Mouse (Mus musculus) mouse embryonic stem cell (cell line): ENCODE data around the gene Zfp131.
"Not testable (repeated sequence)": the region's sequence is repeated elsewhere in the genome, so short reads cannot be mapped to it uniquely, and the experiment has no call there.

Source experiments
- in situ Hi-C, 2 experiments: fragments of 300-500 bp; cut with MboI; formaldehyde crosslinking; loops; 1 replicate in 1 of 2; 3 replicates in 1 of 2; pipeline ENCODE4 v1.14.3; 2019 to 2020; ENCODE audit warnings: low sequenced_read_pairs in 2 of 2, low pct_unique_long_range_greater_than_20kb in 1 of 2, mixed read lengths in 1 of 2; ENCODE audit not compliant: unreplicated experiment in 1 of 2

Gene Zfp131

DNA sequence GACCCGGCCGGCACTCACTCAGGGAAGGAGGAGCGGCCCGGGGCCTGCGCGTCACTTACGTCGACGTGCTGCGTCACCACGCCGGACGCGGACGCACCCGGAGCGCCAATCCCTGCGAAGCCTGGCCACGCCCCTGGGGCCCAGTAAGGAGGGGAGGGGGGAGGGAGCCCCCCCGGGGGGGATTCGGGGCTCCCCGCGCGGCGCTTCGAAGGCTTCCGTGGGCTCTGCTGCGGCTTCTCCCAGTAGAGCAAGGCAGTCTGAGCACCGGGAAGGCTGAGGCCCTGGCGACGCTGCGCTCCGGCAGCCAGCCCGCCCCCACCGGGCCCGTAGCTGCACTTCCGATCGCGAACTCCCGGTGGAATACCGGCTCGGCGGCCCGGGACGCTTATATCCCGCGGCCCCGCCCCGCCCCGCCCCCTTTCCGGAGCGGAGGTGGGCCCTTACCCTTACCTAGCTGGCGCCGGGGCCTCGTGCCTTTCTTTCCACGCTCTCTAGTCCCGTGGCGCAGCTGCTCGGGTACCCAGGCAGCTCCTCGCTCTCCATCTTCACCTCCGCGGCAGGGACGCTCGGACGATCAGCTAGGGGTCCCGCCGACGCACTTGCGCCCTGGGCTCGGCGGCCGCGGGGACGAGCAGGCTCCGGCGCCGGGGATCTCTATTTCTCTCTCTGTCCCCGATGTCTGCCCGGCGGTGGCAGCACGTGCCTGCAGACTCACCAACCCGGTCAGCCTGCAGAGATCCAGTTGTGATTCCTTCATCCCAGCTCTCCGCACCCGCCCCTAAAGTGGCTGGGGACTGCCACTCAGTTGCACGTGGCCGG lies at the start of gene Zfp131:
Zfp131 (minus strand) TSS at position 129 of the 819 bp plus-strand sequence.
- in situ Hi-C loops, result no loop called here

DNA sequence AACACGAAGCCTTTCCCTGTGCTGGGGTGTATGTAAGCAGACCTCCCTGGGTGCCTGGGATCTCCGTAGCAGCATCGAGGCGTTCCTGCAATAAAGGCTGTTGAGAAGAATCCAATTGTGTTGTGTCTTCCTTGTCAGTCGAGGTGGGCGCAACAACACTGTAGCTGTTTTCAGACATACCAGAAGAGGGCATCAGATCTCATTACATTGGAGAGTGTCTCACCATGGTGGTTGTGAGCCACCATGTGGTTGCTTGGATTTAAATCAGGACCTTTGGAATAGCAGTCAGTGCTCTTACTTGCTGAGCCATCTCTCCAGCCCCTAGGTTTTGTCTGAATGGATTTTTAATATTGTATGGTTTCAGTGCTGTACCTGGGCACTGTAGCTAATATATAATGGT lies 49.3 kb upstream of the Zfp131 start:
- in situ Hi-C loops, result not testable (repeated sequence)

DNA sequence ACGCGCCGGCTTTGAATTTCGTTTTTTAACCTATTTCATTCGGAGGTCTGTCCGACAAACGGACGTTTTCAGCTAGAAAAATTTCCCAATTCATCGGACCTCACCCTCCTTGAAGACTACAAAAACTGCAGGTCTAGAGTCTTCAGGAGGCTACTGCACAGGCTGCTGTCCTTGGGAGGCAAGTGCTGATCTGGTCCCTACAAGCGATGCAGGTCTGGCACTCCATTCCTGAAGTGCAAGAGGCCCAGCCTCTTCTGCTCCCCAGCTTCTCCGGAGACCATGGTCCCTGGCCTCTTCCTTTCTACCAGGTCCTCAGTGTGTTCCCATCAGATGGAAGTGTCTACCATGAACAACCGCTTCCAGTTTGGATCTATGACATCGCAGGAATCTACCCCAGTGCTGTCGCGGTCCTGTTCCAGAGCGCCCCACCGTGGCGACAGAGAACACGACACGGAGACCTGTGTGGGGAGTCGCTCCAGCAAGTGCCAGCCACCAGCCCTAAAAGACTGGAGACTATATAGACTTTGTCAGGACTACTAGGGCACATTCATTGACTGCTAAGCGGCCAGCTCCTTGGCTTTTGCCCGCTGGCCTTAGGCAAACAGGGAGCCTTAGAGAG lies 47.1 kb upstream of the Zfp131 start:
- in situ Hi-C loops, result not testable (repeated sequence)

GRCm38 (mm10) chr13:119836324-119836811 lies 45.7 kb upstream of the Zfp131 start:
- in situ Hi-C loops, result not testable (repeated sequence)

DNA sequence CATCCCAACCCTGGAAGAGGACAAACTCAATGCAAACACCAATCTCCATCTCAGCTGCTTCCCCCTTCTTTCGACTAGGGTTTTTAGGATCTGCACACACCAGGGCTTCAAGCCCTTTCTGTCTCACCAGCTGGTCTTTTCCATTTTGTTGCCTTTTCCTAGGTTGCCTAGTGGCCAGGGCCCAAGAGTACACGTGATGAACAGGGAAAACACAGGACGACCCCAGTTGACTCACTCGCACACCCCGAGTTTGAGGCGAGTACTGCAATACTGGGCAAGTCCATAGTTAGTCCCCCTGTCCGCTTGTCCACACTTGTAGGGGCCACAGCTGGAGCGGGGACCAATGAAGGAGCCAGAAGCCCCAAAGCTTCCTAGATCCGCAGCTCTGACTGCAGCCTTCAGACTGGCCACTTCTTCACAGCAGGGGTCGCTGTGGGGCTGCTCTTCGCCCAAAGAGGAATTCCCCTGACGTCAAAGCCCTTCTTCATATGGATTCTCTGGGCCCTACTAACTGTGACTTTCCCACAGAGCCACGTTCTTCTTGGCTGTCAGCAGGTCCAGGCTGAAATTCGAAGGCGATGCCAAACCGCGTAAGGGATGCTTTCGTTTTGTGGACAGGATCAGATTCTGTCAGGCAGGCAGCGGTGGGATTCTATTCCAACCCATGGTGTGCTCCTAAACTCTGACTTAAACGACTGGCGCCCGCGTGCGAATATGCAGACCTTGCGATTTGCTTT lies 44.8 kb upstream of the Zfp131 start, which contains the start of gene D13Ertd608e:
D13Ertd608e (plus strand) TSS at position 687 of the 737 bp plus-strand sequence.
- in situ Hi-C loops, result not testable (repeated sequence)

- in situ Hi-C loops, result not testable (repeated sequence)
Measured at GRCm38 (mm10) chr13:119830116-119830515, 39.4 kb upstream of the Zfp131 start, which contains the start of gene AF067063. Gene AF067063 (minus strand): TSS chr13:119830216.

GRCm38 (mm10) chr13:119817579-119818206 lies 27.0 kb upstream of the Zfp131 start:
- in situ Hi-C loops, result no loop called here

- in situ Hi-C loops, result no loop called here
Measured at GRCm38 (mm10) chr13:119816798-119817197, 26.1 kb upstream of the Zfp131 start.

GRCm38 (mm10) chr13:119810031-119810430 lies 19.3 kb upstream of the Zfp131 start:
- in situ Hi-C loops, result no loop called here

DNA sequence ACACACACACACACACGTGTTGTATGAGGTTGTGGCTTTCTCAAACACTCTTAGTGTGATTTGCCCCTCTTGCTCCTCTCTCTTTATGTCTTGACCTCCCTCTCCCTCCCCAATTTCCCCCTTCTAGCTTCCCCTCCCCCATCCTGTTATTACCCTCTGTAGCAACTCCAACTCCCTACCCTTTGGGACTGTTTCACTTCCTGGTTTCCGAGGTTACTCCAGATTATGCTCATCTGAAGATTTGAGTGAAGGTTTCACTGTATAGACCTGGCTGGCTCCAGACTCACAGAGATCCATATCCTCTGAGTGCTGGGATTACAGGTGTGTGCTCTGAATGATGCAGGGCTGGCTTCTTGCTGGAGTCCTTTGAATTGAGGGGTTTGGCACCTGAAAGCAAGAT lies 18.2 kb upstream of the Zfp131 start:
- in situ Hi-C loops, result no loop called here

DNA sequence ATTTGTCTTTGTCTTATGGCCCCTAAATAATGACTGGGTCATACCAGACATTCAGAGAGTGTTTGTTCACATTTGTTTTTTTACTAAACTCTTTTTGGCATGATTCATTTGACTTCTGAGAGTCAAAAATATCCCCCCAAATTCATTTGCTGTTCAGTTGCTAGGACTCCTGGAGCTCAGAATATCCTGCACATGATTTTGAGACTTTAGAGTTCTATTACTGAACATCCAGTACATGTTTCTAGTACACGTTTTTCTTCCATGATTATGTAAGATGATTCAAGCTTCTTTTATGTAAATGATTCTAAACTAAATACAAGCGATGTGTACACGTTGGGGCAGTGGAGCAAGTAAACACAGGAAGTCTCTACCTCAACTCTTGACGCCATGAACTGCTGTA lies 7.0 kb upstream of the Zfp131 start:
- in situ Hi-C loops, result no loop called here

GRCm38 (mm10) chr13:119792791-119793404 lies 2.2 kb upstream of the Zfp131 start:
- in situ Hi-C loops, result no loop called here

DNA sequence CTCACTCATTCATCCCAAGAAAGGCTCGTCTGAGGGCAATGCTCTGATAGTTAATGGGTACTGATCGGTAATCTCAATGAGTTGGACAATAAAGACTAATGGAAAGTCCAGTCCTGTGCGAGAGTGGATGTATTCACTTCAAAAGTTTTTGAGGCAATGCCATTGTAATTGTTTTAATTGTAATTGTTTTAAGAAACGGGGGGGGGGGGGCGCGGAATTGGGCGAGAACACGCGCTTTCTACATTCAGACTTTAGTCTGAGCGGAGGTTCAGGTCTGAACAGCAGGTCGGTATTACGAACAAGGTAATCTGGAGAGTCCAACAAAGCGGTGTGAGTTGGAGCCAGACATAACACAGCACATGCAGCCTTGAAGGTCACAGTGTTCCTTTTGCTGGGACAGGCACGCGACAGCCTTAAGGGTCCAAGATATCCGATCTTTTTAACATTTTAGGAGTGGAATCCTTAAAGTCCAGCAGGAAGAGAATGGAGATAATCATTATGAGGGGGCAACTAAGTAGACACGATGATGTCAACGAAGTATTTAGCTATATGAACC lies 969 bp upstream of the Zfp131 start:
- in situ Hi-C loops, result no loop called here

DNA sequence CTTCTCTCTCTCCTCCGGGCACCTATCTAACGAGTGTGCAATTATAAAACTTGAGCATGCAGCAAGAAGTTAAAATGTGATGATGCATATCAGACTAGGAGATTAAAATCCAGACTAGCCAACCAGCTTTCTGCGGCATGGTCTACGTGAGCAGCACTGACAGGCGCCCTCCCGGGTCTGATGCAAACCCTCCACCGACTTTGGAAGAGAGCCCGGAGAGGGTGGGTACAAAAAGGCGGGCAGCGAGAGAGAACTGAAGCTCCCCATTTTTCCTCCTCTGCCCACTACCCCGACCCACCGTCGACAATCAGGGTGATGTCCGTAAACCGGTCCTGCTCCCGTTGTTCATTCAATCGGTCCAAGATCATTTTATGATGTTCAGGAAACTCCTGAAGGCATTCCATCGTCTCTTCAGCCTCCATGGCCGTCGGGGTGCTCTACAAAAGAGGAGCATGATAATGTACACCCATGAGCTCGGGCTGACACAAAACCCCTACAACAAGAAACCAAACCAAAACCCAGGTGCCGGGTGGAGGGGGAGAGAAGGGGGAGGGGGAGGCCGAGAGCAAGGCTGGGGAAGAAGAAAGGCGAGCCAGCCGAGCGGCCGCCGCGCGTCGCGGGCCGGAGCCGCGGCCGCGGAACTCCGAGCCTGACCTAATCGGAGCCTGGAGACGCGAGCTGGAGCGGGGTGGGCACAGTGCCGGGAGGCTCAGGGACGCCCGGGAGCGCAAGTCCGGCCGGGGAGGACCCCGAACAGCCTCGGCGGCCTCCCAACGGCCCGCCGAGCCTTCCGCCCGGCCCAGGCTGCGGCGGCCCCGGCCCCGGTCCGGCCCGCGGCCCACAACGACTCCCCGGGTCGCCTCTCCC lies 605 bp downstream of the Zfp131 start:
- in situ Hi-C loops, result no loop called here

DNA sequence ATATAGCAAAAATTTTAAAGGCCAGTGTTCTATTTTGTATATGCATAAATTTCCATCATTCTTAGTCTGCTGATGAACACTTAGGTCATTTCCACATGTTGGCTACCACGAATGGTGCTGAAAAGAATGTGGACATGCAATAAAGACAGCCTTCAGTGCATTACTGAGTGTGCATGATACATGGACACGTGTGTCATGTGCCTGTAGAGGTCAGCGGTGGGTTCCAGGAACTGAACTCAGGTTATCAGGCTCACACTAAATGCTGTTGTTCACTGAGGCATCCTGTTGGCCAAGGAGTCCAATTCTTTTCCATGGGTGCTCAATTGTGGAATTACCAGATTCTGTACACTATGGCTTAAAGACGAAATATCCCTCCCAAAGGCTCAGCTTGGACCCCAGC lies 7.1 kb downstream of the Zfp131 start:
- in situ Hi-C loops, result no loop called here

DNA sequence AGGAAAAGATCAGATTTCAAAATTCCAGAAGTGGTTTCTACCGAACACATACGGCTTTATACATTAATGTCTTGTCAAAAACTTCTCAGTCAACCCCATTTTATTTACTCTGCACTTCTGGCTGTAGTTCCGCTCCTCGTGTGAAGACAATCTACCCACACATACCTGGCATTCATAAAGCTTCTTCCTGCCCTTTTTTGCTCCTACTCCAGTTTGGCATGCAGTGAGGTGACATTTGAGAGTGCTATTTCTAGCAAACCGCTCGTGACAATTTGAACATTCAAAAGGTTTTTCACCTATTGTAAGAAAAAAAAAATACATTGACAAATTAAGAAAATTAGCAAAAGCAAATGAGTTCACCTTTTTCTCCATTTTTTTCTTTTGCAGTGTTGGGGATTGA lies 22.1 kb downstream of the Zfp131 start:
- in situ Hi-C loops, result no loop called here

DNA sequence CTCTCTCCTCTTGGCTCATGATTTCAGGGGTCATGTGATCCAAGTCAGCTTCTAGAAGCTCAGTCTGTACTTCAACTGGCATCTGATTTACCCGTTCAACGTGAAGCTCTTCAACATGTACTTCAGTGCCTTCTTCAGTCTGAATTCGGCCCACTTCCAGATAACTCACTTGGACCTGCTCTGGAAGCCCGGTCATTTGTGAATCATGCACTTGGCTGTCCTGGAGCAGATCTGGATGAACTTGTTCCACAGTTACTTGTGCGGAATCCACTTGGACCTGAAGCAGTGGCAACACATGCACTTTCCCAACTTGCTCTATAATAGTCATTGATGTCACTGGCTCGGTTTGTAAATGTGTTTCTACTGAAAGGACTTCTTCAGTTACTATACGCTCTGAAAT lies 24.2 kb downstream of the Zfp131 start:
- in situ Hi-C loops, result no loop called here
